Mouse (Mus musculus) erythroblast, adult 5-6 weeks (primary cell): ENCODE data around the gene Ranbp3l. TPM values are rescaled to one million over a fixed set of nuclear protein-coding genes. Genes with fewer than 3 reads are reported as not detected.

Source experiments
- ATAC-seq: replicated peaks from 2 replicates; pipeline ENCODE4 v1.8.0; 2016; ENCODE audit warnings: moderate number of reproducible peaks, mild to moderate bottlenecking, moderate TSS enrichment, inconsistent platforms; ENCODE audit not compliant: poor library complexity, low FRiP score, severe bottlenecking
- total RNA-seq, 2 experiments: library from RNA; stranded (forward) in 1 of 2; stranded (reverse) in 1 of 2; fragments of 150-400 nt in 1 of 2; fragments of 200-764, 138-1000 nt in 1 of 2; gene quantifications; 2 replicates each; pipeline versions ENCODE4 v1.2.3 to v1.2.4; 2015 to 2017; ENCODE audit warnings: low replicate concordance in 2 of 2

The Ranbp3l gene
- total RNA-seq, 2 experiments from 2014 or later: not detected

DNA sequence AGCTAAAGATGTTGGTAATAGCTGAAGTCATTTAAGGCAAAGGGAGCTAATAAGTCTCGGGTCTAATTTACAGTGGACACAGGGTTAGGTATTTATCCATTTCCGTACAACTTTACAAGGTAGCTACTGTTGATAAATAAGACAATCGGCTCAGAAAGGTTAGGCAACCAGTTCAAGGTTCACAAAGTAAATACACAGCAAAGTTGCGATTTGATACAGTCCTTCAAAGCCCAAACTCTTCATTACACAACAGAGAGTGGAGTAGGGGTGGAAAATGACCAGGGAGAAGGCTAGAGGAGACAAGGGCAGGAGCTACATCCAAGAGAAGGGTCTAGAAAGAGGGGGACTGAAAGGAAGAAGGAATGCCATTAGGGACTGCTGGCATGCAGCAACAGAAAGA is 101.1 kb downstream of the Ranbp3l start:
- no peak for ATAC-seq

GRCm38 (mm10) chr15:9070353-9070752 is 102.6 kb downstream of the Ranbp3l start:
- ATAC-seq: peak; percentile 16

DNA sequence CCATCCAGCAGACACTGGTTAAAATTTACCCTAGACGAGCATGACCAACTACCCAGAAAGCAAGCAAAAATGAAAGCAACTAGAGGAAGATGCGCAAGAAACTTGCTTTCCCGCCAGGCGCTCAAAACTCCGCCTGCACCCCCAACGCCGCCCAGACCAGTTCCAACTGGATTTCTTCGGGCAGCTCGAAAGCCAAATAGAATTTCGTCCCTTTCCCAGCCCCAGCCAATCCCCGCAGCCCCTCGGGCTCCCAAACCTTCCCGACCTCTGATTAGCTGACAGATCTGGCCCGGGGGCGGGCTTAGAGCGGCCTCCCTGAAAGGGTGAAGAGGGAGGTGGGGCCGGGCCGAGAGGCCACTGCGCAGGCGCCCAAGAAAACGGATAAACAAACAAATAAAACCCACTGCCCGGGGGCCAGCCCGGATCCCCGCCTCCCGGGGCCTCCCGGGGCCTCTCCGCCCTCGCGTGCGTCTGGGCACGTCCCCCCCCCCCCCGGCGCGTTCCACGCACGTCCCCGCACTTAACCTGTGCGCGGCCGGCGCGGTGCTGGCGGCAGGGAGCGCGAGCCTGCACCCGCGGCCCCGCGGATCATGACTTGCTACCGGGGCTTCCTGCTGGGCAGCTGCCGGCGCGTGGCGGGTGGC is 103.3 kb downstream of the Ranbp3l start, which contains the start of gene Nadk2:
TSS of gene Nadk2 (plus strand) at position 349 of the 644 bp plus-strand sequence.
- peak; percentile 77 for ATAC-seq

DNA sequence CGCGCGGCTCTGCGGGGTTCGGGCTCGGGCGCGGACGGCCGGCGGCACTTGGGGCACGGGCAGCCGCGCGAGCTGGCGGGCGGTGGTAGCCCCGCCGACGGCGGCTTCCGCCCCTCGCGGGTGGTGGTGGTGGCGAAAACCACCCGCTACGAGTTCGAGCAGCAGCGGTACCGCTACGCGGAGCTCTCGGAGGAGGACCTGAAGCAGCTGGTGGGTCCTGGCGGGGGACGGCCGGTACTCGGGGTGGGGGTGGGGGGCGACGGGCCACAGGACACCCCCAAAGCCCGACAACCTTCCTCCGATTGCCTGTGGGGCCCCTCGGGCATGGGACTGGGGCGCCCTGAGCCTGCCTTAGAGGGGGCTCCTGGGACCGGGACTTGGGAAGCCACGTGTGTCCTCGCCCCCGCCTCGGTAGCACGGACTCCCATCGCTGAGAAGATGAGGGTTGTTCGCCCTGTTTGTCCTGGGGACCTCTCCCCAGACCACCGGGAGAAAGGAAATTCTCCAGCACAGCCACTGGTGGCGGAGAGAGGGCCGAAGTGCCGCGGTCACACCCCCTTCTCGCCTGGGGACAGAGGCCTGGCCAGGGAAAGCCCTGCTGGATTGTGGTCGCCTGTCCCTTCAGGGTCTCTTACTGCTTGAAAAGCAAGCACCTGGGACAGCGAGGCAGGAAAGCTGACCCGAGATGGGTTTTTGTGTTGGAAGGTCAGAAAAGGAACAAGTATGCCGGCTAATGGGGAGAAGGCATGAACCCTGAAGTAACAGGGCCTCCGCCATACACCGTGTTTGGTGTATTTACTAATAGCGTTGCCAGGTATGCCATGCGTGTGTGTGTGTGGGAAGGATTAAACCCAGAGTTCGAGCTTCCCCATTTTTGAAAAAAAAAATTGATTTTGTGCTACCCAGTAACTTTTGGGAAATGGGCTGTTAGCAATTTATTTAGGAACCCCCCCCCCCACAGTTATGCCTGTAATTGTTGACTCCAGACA is 104.1 kb downstream of the Ranbp3l start:
- ATAC-seq: no peak

GRCm38 (mm10) chr15:9072630-9073029 is 104.9 kb downstream of the Ranbp3l start:
- ATAC-seq: no peak

DNA sequence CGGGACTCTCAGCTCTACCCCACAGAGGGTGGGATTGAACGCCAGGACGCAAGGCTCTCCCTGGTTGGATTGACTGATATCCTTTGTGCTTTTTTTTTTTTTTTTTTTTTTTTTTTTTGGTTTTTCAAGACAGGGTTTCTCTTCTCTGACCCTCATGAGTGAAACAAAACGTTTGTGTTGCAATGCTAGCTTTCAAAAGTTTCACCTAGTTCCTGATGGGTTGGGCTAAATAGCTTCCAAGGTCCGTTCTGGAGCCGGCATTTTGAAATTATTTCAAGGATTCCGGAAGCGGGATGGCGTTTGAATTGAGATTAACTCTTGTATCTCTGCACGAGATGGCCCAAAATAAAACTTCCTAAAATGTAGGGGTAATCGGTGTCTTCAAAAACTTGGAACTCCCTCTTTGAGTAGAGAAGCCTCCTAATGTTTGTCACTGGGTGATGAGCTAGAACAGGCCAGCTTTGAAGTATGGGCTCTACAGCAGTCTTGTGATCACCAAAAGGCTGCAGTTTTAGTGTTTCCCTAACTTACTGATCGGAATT is 105.4 kb downstream of the Ranbp3l start:
- no peak for ATAC-seq

GRCm38 (mm10) chr15:9073684-9074083 is 105.9 kb downstream of the Ranbp3l start:
- ATAC-seq: no peak

DNA sequence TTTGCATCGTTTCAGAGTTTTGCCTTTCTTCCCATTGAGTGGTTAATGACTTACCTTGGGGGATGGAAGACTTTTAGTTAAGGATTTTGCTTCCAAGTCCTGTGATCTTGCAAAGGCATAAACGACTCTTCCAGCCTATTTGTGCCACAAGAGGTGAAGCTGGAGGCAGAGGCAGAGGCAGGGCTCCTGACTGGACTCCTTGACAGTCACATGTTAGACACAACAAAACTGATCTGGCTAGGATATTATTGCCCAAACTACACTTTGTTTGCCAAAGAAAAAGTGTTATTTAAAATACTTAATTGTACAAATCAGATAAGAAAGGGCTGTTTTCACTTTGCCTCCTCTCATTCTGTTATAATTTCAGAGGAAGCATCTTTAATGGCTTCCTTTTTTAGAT is 106.4 kb downstream of the Ranbp3l start:
- ATAC-seq: no peak

- peak; percentile 74 for ATAC-seq
Measured at GRCm38 (mm10) chr15:9074671-9075070, 106.9 kb downstream of the Ranbp3l start.

GRCm38 (mm10) chr15:9075608-9076200 is 108.0 kb downstream of the Ranbp3l start:
- ATAC-seq: no peak

- peak; percentile 55 for ATAC-seq
Measured at GRCm38 (mm10) chr15:9078481-9079300, 110.9 kb downstream of the Ranbp3l start.

DNA sequence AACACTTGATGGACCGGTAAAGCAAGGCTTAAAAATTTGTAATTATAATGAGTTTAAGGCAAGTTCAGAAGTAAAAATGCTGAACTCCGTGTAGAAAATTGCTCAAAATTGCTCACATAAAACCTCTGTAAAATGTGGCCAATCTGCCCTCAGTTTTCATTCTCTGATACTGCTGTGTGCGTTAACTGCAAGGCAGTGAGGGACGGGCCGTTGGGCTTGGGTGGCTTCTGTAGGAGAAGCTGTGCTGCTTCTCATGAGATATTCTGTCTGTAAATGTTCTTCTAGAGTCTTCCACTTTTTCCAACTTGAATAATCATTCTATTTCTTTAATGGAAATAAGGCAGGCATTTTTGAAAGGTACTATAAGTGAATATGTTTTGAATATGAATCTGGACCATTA is 111.9 kb downstream of the Ranbp3l start:
- ATAC-seq: no peak

GRCm38 (mm10) chr15:9080206-9080605 is 112.5 kb downstream of the Ranbp3l start:
- peak; percentile 12; the same call in 1 of the 2 replicates for ATAC-seq

DNA sequence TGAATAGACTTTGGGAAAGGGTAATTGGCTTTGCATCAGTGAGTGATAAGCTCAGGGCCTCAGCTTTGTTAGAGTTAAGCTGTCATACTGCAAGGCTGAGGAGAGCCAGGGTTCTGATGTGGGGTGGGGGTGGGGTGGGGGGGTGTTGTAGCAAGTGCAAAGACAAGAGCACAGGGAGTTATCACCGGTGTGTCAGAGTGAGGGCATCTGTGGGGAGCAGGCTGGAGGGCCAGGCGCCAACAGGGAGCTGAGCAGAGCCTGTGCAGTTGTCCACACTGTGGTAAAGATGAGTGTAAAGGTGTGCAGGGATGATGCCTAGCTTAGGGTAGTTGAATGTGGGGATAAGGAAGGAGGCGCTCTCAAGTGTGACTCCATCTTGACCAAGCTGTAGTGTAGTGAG is 113.5 kb downstream of the Ranbp3l start:
- ATAC-seq: no peak

DNA sequence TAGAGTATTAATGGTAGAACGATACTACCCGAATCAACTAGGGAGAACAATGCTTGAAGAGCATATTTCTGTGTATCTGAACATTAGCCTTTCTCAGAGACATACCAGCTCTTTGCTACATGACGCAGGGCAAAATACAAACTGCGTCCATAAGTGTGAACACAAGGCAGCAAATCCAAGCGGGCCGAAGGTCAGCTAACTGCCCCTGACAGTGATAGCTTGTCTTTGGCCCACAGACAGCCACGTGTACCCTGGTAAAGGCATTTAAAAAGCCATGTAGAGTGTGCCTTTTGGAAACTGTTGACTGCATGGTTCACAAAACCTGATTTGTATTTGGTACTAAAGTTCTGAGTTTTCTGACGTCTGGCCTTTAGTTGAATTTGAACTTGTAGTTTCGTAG is 115.0 kb downstream of the Ranbp3l start:
- ATAC-seq: no peak

DNA sequence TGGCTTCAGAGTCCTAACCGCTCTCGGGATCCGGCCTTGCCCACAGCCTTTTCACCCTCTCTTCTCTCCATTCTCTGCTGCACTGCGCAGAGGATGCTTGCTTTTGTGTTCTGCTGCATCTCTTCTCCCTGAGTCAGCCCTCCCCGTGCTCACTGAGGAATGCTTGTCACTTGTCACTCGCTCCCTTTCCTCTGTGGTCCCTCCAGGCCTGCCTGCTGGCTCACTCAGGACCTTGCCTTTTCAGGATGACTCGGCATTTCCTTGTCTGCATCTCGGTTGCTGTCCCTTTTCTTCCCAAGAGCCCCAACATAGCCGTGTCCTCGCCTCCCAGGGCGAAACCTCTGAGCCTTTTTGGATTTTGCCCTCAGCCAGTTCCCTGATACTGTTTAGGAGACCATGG is 119.1 kb downstream of the Ranbp3l start:
- peak; percentile 90 for ATAC-seq

DNA sequence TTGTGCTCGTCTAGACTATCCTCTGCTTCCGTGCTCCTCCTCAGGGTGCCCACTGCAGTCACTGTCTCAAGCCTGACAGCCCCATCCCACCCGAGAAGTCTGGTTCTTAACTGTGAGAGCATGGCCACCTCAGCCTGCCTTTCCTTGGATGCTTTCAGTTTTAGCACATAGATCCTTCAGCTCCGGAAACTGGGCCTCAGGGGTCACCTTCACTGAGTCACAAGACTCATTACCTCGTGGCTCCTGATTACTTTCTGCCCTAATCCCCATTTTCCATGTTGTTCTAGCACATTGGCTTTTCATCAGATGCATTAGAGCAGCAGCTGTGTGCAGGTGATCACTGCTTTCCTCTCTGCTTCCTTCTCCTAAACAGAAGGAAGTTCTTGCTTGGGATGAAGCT is 119.7 kb downstream of the Ranbp3l start:
- no peak for ATAC-seq

GRCm38 (mm10) chr15:9087895-9088682 is 120.3 kb downstream of the Ranbp3l start:
- no peak for ATAC-seq

GRCm38 (mm10) chr15:9088683-9089072 is 120.9 kb downstream of the Ranbp3l start:
- no peak for ATAC-seq
